Mouse (Mus musculus): ENCODE measurements around the gene Hmgb3. TPM values are rescaled to one million over a fixed set of nuclear protein-coding genes. Genes with fewer than 3 reads are reported as not detected.

The Hmgb3 gene
- polyA plus RNA-seq, 1 experiment, result 76.5 TPM

DNA sequence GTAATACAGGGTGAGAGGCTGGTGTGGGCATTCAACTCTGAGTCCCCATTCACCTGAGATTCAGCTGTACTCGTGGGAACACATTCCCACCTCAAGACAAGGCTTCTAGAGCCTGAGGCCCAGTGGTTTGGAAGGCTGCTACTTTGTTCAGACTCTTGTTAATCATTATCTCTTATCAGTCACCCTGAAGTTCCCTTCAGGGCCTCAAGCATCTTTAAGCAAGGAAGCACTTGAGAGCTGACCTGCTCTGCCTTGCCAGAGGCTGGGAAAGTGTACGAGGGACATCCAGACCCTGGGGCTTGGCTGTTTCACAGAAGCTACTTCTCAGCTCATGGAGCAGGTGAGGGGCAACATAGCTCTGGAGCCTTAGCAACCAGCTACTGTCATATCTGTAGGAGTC is 19.8 kb downstream of the Hmgb3 start:
- no peak for DNase-seq (ENCODE audit: extremely low spot score in 1 of 2, low spot score in 1 of 2)

DNA sequence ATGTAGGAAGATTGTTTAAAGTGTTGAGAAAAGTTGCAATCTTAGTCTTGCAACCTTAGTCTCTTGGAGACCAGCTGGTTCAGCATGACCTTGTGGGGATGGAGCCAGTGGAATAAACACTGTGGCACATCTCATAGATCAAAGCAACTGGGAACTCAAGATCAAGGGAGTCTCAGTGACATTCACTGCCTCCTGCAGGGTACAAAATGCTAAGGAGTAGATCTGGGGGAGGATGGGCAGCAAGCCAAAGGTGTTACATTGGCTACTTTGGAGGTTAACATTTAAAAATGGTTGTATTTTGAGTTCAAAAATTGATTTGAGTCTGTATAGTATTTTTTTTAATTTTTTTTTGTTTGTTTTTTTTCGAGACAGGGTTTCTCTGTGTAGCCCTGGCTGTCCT is 33.5 kb downstream of the Hmgb3 start:
- DNase-seq (ENCODE audit: extremely low spot score in 1 of 2, low spot score in 1 of 2), result no peak

DNA sequence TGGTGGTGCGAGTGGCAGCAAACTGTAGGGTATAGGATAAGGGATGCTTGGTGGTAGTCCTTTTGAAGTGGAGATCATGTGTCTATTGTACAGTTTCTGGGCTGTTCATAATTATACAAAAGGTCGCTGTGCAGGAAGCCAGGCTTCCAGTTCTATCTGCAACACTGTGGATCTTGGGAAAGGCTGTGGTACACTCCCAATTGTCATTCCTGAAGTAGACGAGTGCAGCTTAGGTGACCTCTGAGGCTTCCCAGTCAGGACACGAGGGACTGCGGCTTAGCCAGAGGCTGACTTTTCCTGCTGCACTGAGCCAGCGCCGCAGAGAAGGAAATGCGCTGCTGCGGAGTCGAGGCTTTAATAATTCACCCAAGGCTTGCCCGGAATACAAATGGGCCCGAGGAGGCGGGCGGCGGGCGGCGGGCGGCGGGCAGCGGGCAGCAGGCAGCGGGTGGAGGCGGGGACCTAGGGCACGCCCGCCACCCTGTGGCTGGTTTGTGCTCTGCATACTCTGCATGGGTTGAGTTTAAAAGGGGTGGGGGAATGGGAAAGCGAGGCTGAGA is 45.4 kb downstream of the Hmgb3 start:
- DNase-seq (ENCODE audit: extremely low spot score in 1 of 2, low spot score in 1 of 2), result peak in 1 of 2 experiments; percentile 34

Other genes starting within 250 kb of the Hmgb3 start
- gene Mtmr1, start 191.2 kb upstream of the Hmgb3 start, polyA plus RNA-seq (2012; rRNA removed), result 29.1 and 33.3 TPM in 2 replicates
- gene Cd99l2, start 63.1 kb upstream of the Hmgb3 start, polyA plus RNA-seq (2012; rRNA removed), result 45.1 and 51.3 TPM in 2 replicates
- 0.88 and 1.9 TPM in 2 replicates for gene Gpr50, start 107.7 kb downstream of the Hmgb3 start, polyA plus RNA-seq (2012; rRNA removed)